Mouse (Mus musculus) telencephalon, adult 2 months (tissue): ENCODE results near the gene Cs.
A peak's percentile ranks its signal among the peaks of the same experiment; 100 is the strongest.

Experiments
- DNase-seq: peaks from one replicate; pipeline ENCODE4 v3.0.0-alpha.2; 2011; ENCODE audit warnings: low read depth, low spot score

Gene Cs

GRCm38 (mm10) chr10:128403931-128404330 is 66.4 kb downstream of the Cs start:
- DNase-seq = no peak

GRCm38 (mm10) chr10:128408591-128409535 is 71.3 kb downstream of the Cs start:
- peak; percentile 44 for DNase-seq

- DNase-seq = peak; percentile 99
These were observed 72.4 kb downstream of the Cs start for GRCm38 (mm10) chr10:128409692-128410559.

- DNase-seq = no peak
These were observed 73.0 kb downstream of the Cs start for GRCm38 (mm10) chr10:128410560-128410845.

- peak; percentile 92 for DNase-seq
These were observed 73.9 kb downstream of the Cs start, which contains the start of the genes Nabp2 and Rnf41 for GRCm38 (mm10) chr10:128411211-128412054. TSS of gene Nabp2 (minus strand) at chr10:128411492. TSS of gene Rnf41 (plus strand) at chr10:128411657.

GRCm38 (mm10) chr10:128412055-128412381 is 74.5 kb downstream of the Cs start:
- DNase-seq = no peak
